Mouse (Mus musculus) cerebellum, adult 18-20 months (tissue): ENCODE data around the gene Arid5a.

Experiments used
- DNase-seq, 2 experiments: peaks; one replicate each; pipeline ENCODE4 v3.0.0; 2021

The Arid5a gene

DNA sequence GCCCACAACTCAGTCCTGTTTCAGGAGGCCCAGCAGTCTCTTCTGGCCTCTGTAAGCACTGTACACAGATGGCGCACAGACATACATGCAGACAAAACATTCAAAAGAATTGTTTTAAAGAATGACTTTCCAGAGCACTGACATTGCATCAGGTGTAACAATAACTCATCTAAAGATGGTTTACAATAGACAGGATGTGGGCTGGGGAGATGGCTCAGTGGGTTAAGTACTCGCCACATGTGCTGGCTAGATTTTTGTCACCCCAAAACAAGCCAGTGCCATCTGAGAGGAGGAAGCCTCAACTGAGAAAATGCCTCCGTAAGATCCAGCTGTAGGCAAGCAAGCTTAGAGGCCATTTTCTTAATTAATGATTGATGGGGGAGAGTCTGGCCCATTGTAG is 13.1 kb upstream of the Arid5a start:
- no peak for DNase-seq

DNA sequence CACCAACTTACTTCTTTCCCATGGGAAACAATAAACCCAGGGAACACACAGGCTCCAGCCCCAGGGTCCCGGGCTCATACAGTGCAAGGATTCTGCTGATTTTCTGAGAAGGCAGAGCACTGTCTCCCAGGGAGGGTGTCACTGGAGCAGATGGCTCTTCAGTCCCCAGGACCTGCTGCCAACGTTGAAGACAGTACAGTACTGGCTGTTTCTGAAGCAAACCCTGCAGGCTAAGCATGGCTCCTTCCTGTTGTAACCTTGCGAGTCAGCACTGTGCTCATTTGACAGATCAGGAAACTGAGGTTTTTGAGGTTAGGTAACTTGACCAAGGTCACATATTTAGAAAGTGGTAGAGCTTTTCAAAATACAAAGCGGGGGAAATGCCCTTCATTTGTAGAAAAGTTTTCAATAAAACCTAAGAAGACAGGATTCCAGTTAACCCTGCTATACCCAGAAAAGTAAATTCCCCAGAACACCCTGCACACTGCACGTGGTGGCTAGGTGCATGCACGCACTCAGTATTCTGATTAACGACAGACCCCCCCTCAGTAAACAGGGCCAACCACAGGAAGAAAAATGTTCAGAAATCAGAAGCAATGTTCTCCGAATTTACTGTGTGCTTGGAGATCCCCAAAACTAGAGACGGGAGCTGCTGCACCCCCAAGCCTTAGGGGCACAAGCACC is 10.9 kb upstream of the Arid5a start:
- peak; percentile 75 to 83 for DNase-seq

DNA sequence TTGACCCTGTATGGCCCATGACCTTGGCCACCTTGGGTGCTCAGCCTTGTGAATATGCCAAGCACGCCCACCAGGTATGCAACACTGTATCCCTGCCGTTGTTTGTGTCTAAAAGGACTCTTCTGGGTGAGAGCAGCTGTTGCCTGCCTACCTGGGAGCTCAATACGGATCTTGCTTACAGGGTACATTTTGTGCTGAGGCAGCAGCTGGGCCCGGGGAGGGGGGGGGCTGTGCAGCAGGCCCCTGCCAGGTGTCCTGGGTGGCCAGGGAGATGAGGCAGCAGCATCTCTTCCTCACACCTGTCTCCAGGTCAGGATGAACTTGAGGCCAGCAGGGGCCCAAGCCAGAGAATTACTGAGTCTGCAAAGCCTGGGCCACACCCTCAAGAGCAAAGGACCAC is 9.4 kb upstream of the Arid5a start:
- no peak for DNase-seq

DNA sequence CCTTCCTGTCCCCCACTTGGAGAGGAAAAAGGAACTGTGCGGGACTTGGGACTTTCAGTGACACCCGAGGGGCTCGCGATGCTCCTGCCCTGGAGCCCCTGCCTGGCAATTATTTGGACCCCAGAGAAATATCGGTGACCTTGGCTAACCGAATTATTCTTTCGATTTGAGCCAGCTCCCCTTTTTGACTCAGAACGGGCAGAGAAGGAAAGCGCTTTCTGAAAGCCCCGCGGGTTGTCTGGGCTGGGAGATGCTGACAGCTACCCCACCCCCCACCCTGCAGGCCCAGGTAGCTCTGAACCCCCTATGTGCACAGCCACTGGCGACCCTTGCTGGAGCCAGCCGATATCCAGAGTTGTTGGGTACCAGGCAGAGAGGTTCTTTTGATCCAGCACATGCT is 8.4 kb upstream of the Arid5a start:
- no peak for DNase-seq

DNA sequence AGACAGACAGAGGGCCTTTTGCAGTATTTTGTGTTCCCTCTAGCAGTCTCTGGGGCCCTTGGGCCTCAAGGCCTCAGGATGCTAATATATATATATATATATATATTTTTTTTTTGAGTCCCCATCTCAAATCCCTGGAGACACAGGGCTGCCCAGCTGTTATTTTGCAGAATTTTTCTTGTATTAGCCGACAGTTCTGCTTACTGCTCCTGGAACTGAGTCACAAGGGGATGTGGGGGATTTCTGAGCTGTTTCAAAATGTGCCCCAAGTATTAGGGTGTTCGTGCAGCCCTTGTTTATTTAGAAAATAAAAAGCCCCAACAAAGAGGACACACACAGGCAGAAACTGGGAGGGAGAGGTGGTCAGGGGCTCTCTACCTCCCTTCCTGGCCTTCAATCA is 7.9 kb upstream of the Arid5a start:
- no peak for DNase-seq

DNA sequence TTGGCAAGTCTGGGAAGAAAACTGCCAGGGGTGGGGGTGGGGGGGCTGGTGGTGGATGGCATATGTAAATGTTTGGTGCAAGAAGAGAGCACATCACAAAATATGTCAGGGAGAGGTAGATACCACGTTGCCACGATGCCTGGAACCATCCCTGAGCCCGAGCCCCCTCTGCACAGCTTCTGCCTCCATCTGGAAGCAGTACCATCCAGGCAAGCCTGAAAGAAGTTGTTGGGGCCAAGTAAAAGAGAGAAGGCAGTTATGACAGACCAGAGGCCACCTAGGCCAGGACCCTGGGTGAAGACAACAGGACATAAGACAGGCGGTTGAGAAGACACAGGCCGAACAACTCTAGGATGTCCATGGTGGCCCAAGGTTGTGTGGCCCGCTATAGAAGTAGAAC is 7.0 kb upstream of the Arid5a start:
- no peak for DNase-seq

DNA sequence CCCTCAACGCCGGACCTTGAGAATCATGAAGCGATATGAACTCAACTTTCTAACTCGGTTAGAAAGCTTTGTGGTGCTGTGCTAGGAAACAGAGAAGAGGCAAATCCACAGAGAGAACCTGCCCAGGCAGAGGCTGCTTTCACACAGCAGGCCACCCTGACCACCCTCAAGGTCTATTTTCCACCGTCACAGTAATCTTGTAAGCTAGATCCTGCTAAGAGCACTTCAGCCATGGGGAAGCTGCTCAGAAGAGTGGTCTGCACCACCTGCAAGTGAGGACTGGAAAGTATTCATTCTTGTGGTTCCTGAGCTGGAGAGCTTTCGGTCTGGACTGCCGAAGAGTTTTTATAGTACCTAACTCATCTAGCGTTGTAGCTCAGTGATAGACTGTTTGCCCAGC is 5.3 kb upstream of the Arid5a start:
- DNase-seq, result no peak

DNA sequence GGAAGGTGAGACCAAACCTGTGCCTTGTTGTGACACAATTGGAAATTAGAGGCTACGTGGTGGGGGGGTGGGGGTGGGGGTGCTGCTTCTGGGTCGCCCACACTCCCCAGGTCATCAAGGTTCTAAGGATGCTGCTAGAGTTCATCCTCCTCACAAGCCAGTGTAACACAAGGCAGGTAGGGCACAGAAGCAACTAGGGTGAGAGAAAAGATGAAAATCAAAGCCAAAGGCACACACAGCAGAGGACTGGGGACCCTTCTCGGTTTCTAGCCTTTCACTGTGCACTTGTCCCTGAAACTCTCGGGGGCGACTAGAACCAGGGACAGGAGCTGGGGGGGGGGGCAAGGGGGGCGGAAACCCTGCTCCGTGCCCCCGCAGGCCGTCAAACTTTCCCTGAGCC is 4.6 kb upstream of the Arid5a start:
- no peak for DNase-seq

DNA sequence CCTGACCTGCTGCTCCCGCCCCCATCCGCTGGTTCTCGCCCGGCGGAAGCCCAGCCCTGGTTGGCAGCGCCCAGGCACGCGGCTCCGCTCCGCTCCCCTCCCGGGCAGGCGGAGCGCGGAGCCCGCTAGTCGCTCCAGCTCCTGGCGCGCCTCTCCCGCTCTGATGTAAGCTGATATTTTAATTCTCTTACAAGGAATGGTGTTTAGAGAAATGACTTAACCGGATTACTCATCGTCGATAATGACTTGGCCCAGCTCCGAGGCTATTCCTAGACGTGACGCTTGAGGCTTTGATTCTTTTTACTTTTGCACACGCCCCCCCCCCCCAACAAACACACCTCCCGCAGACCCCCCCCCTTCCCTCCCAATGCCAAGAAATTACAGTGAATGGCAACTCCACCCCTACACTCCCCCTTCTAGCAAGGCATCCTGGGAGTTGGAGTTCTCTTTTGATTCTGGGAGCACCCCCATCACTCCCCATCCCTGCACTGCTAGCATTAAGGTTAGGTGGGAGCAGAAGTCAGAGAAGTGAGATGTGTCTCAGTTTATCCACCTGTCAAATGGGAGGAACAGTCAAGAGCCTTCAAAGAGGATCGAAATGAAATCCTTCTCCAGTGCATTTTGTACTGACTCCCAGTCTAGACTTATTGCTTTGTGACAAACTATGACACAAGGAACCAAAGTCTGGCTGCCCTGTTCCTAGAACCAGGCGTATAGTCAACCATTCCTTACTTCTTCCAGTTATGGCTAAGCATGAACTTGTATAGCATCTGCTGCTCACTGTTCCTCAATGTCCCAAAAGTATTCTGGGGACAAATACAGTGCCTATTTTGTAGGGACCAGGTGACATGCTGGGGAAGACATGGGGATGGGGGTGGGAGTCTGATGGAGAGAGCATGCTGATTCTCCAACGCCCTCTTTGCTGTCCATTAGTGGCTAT is 3.9 kb upstream of the Arid5a start:
- DNase-seq, result peak; percentile 65 to 69

DNA sequence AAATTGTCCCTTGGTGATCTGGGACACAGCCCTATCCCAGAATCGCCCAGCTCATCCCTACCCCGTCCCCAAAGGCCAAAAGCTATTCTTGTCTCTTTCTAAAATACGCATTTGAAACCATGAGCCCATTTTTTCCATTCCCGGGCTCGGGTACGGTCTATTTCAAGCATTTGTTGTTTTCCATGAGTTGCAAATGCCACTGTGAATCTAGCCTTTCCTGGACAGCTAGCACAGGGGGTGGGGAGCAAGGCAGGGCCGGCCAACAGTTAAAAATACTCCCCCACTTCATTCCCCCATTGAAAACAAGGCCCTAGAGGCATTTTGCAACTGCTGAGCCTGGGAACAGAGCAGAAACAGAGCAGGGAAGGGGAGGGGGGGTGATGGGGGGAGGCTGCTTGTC is 2.8 kb upstream of the Arid5a start:
- DNase-seq, result no peak

DNA sequence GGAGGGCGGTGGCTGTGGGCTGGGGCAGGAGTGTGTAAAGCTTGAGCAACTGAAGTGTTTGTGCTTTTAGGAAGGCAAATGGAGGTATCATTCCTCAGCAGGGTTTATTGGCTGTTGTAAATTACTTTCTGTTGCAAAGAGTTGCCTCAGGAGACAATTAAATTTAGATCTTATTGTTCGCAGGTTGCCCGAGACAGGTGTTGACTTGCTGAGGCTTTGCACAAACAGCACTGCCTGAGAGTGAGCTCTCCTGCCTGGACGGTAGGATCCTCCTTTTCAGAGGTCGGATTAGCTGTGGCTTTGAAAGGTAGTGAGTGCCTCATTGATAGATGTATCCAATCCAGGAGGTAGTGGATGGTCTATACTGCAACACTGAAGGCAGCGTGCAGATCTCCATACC is 1.4 kb upstream of the Arid5a start:
- DNase-seq, result no peak

DNA sequence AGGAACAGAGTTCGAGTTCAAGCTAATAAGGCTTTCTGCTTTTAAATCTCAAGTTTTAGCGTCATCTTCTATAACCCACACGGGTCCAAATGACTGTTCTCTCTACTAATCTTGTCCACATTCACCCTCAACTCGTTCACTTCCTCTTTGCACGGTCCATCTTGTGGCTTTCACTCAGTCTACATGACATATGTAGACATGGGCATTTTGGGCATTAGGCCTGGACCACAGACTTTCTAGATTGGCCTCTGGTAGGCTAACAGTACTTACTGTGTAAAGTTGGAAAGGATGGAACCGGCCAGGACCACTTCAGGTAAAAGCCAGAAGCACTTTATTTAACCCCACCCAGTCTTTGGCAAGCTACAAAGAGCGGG is 425 bp upstream of the Arid5a start:
- peak in 1 of 2 experiments; percentile 15 for DNase-seq

DNA sequence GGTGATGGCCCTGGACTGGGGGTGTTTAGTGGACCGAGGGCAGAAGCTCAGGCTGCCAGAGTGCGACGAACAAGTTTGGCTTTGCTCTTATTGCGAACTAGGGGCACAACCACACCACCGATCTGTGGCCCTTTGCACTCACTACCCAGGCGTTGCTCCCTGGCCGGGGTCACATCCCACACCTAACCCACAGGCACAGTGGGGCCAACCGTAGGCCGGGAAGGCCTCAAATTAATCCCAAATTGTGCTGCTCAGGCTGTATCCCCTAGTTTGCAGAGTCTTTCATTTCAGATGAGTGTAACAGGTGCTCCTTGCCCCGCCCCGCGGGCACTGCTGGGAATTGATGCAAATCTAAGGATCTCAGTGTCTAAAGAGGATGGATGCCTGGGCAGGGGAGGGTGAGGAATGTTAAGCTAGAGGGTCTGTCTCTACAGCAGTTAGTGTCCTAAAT is 943 bp downstream of the Arid5a start:
- DNase-seq, result peak in 1 of 2 experiments; percentile 40

DNA sequence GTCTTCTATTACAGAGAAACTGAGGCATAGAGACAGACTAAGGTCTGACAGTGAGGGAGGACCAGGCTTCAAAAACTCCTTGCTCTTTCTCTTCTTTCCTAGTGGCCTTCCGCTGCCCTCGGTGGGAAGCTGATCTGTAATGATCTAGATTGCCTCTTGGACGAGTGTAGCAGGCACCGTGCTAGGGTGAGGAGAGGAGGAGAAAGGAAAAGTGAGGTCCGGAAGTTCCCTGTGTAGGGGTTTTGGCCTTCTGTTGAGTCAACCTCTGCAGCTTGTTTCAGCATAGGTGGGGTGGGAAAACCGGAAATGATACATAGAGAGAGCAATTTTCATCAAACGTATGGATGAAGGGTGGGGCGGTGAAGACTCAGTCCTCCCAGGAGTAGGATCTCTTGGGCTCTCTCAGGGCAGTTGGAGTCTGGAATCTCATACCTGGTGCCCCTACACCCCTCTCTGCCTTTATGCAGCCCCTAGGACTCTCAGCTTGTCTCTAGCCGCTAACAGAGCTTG is 1.5 kb downstream of the Arid5a start:
- DNase-seq, result no peak

DNA sequence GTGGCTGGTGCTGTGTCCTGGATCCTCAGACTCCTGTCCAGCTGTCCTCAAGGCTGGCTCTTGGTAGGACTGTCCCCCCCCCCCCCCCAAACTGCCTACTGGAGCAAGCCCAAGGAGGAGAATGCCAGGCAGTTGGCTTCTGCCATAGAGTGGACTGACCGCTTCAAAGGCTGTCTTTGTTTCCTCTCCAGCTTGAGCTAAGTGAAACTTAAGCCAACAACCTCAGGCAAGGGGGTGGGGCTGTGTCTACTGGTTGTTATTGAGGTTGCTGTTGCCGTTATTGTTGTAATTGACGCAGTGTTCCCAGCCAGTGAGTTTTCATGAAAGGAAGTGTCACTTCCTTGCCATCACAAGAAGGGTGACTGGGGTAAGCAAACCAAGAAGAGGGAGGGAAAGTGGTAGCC is 2.0 kb downstream of the Arid5a start:
- peak in 1 of 2 experiments; percentile 46 for DNase-seq

DNA sequence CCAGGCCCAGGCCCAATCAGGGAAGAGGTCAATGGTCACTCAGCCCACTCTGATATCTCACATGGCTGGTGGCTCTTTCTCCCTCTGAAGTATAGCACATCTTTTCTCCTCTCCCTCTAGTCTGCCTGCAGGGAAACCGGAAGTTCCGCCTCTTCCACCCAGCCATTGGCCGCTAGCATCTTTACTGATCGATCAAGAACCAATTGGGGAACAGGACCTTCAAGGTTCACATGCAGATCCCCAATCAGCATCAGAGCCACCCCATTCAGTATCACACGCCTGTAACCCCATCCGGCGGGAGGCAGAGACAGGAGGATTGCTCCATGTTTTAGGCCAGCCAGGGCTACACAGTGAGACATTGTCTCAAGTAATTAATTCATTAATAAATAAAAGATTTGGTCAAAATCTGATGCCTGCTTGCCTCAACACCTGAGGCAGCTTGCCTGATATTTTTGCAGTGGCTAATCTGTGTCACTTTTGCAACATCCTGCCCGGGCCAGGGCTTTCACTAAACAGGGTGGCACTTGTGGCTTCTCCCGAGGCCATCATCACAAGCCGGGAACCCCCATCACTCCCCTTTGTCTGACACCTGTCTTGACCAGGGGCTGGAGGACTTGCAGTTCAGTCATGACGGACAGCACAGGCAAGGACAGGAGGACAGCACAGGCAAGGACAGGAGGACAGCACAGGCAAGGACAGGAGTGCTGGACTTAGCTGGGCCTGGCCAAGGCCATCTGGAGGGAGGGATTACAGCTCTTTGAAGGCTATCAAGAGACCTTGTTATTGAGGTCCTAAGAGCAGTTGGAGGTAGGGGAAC is 7.6 kb downstream of the Arid5a start:
- DNase-seq, result peak in 1 of 2 experiments; percentile 41

DNA sequence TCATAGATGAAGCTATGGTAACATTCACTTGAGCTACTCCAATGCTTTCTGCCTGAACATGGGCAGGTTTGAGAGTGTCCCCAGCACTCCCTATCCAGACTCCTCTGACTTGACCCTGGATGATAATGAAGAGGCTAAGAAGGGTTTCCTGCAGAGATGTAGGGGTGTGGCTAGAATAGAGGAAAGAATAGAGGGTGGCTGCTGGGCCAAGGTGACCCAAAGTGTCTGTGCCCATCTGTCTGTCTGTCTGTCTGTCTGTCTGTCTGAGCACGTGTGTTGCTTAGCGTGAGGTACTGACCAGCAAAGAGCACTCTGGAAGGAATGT is 8.2 kb downstream of the Arid5a start:
- no peak for DNase-seq

DNA sequence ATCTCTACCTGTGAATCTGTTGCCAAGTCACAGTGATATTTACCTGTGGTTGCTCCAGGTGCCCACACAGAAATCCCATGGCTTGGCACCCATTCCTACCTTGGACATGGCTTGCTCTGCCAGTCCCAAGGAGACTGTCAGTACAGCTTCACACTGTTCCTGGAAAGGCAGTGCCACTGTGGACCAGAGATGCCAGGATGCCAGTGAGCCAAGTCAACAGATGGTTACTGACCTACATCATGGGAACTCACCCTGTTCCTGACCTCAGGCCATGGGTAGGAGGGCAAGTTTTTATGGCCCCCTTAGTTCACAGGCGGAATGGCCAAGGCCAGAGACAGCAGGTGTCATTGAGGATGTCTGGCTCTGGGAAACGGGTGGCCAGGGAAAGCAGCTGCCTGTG is 13.6 kb downstream of the Arid5a start:
- DNase-seq, result peak; percentile 43 to 58

DNA sequence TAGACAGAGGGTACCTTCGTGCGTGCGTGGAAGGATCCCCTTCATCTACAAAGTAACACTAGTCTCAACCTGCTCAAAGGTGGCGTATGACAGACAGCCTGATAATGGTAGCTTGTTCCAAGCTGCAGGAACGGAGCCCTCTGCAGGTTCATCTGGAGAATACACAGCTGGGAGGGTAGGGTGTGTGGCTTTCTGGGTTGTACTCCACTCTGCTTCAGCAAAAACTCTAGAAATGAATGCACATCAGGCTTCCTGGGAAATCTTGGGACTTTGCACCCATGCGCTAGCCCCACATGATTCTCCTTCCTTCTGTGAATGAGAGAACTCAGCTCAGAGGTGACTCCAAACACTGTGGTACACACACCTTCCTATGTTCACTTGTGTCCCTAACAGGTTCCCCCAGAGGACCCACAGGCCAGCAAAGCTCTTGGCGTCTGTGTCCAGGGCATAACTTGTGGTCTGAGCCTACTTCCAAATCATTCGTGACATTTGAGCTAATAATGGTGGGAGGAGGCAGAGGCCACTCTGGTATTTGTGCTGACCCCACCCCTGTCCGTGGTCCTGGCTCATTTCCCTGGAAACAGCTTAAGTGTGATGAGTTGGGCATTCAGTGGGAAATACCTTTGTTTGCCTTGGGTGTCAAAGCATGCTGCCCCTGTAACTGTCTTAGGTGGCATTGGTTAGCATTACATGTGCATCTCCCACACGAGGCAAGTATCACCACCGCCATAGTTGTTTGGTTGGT is 14.5 kb downstream of the Arid5a start:
- DNase-seq, result peak in 1 of 2 experiments; percentile 29

DNA sequence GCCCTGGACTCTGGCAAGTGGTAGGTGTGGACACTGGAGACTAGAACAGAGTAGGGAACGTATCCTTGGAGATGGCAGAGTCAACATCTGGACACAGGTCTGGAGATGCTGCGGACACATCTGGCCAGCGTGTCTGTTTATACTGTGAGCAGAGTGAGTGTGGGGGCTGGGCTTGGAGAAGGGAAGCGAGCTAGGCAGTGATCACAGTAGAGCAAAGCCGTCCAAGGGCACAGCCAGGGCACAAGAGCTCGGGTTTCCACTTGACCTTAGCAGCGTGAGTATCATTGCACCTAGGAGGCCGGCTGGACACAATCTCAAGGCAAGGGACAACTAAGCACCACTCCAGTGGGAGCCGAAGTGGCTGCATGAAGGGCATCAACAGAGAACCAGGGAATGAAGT is 15.5 kb downstream of the Arid5a start:
- no peak for DNase-seq

DNA sequence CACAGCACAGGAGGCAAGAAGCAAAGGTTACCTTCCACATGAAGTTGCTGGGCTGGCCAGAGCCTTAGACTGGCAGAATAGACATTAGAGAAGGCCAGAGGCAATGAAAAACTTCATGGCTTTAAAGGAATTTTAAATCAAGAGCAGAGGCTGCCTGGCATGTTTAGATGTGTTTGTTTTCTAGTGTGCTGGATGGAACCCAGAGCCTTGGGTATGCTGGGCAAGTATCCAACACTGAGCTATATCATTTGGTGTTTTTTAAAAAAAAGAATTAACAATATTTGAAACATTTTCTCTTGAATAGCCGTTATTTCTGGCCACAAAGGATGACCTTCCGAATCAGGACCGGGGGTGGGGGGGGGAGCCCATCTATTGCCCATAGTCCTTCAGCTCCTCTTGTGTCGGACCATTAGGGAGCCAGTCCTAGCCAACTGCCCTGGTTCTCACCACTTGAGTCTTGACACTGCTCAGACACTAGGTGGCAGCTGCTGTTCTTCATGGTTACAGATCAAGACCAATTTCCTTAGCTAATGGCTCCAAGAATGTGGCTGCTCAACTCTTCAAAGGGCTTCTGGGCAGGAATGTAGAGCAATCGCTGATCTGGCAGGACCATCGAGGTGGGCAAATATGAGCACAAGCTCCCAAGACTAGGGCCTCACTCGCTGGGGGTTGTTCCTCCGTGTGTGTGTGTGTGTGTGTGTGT is 16.4 kb downstream of the Arid5a start:
- DNase-seq, result peak; percentile 47 to 66

DNA sequence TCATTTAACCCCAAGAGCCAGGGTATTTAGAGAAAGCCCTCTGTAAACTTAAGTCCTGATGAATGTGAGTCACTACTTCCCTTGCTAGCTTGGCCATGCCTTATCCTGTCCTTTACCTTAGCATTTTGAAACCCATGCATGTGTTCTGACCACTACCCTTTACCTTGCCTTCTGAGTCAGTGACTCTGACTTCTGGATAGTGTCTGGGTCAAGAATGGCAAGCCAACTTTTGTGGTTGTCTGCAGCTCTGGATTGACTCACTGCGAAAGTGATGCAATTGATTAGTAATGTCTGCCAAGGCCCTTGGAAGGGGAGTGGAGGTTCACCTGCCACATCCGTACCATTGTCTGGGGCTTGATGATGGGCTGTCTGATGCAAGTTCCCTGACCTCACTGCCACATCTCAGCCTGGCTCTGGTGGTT is 18.4 kb downstream of the Arid5a start:
- no peak for DNase-seq
